Mouse (Mus musculus) spleen, adult 2 months (tissue): ENCODE results near the gene Atp6v0b. TPM values are rescaled to one million over a fixed set of nuclear protein-coding genes. Genes with fewer than 3 reads are reported as not detected.
A peak's percentile ranks its signal among the peaks of the same experiment; 100 is the strongest.

ENCODE experiments used
- DNase-seq, 2 experiments: peaks; one replicate each; pipeline versions ENCODE4 v3.0.0 to v3.0.0-alpha.2; 2012 to 2021; ENCODE audit warnings: low spot score in 2 of 2, low read depth in 1 of 2
- H3K27ac ChIP-seq: fragments of 200-500 bp; 2 replicates; pipeline ENCODE4 v1.5.1; 2012; ENCODE audit warnings: low read length, inconsistent platforms; ENCODE audit not compliant: insufficient read depth
- H3K27me3 ChIP-seq: fragments of 200-500 bp; 2 replicates; pipeline ENCODE4 v1.6.1; 2012; ENCODE audit warnings: mild to moderate bottlenecking, moderate library complexity, low read length, inconsistent platforms; ENCODE audit not compliant: control insufficient read depth, insufficient read depth
- H3K36me3 ChIP-seq: fragments of 200-500 bp; 2 replicates; pipeline ENCODE4 v1.6.1; 2012; ENCODE audit warnings: mild to moderate bottlenecking, low read length, inconsistent platforms; ENCODE audit not compliant: control insufficient read depth, insufficient read depth
- H3K4me1 ChIP-seq: fragments of 200-500 bp; 2 replicates; pipeline ENCODE4 v1.6.1; 2011; ENCODE audit warnings: inconsistent platforms; ENCODE audit not compliant: control insufficient read depth, insufficient read depth, insufficient read length
- H3K4me3 ChIP-seq: fragments of 200-500 bp; 2 replicates; pipeline ENCODE4 v1.5.1; 2011; ENCODE audit warnings: mild to moderate bottlenecking, inconsistent platforms; ENCODE audit not compliant: insufficient read depth, insufficient read length; ENCODE audit errors: extremely low read depth
- CTCF ChIP-seq: fragments of 200-500 bp; IDR thresholded peaks from 2 replicates; pipeline ENCODE4 v1.5.1; 2011; ENCODE audit warnings: mild to moderate bottlenecking, inconsistent platforms; ENCODE audit not compliant: insufficient read depth, insufficient read length, insufficient replicate concordance; ENCODE audit errors: extremely low read depth
- POLR2A ChIP-seq: fragments of 200-500 bp; IDR thresholded peaks from 2 replicates; pipeline ENCODE4 v1.6.1; 2011; ENCODE audit warnings: low read depth, low read length, inconsistent platforms
- WGBS: fragments of 180-500 bp; shearing (Covaris S2); methylation state at CpG from one replicate; pipeline ENCODE4 v1.1.7; 2018; 5-methylcytosine and 5-hydroxymethylcytosine counted together
- polyA plus RNA-seq: library from polyadenylated mRNA; depleted of rRNA; stranded (reverse); fragments of >200 nt; gene quantifications from 2 replicates; pipeline ENCODE4 v1.2.3, GENCODE M21; 2012

The Atp6v0b gene
- polyA plus RNA-seq, 1 experiment = 382 TPM

GRCm38 (mm10) chr4:117896031-117896430, 8.9 kb upstream of the Atp6v0b start:
- no peak overlapping the region for H3K27ac ChIP-seq
- WGBS = 92% methylated on average over 6 of the region's 6 CpGs
- TF ChIP-seq CTCF (no peak), POLR2A (no peak)
- H3K36me3 ChIP-seq = peaks cover 17% of the 10 kb centered on the region
- peaks cover 2% of the 10 kb centered on the region; the same call in 1 of the 2 replicates for H3K4me1 ChIP-seq
- DNase-seq = no peak
- H3K27me3 ChIP-seq = no peaks in the 10 kb centered on the region
- H3K4me3 ChIP-seq = no peak overlapping the region

GRCm38 (mm10) chr4:117895339-117895738, 8.2 kb upstream of the Atp6v0b start:
- 89% methylated on average over 7 of the region's 7 CpGs for WGBS
- TF ChIP-seq CTCF (no peak), POLR2A (no peak)
- Histone ChIP-seq H3K4me1 (peaks cover 5% of the 10 kb centered on the region; the same call in 1 of the 2 replicates), H3K27ac (no peak overlapping the region), H3K36me3 (peaks cover 11% of the 10 kb centered on the region), H3K4me3 (no peak overlapping the region), H3K27me3 (no peaks in the 10 kb centered on the region)
- DNase-seq = no peak

GRCm38 (mm10) chr4:117894601-117895000, 7.5 kb upstream of the Atp6v0b start:
- no peak overlapping the region for H3K27ac ChIP-seq
- H3K36me3 ChIP-seq = peaks cover 9% of the 10 kb centered on the region
- H3K27me3 ChIP-seq = no peaks in the 10 kb centered on the region
- no peak for DNase-seq
- WGBS = 95% methylated on average over 8 of the region's 8 CpGs
- no peak overlapping the region for H3K4me3 ChIP-seq
- TF ChIP-seq POLR2A (no peak), CTCF (no peak)
- peaks cover 5% of the 10 kb centered on the region; the same call in 1 of the 2 replicates for H3K4me1 ChIP-seq

- H3K27me3 ChIP-seq = no peaks in the 10 kb centered on the region
- no peak overlapping the region for H3K4me3 ChIP-seq
- H3K36me3 ChIP-seq = peaks cover 4% of the 10 kb centered on the region; the same call in 1 of the 2 replicates
- DNase-seq = peak in 1 of 2 experiments; percentile 68
- no peak overlapping the region for H3K27ac ChIP-seq
- 29% methylated on average over 9 of the region's 9 CpGs for WGBS
- peaks cover 5% of the 10 kb centered on the region; the same call in 1 of the 2 replicates for H3K4me1 ChIP-seq
- TF ChIP-seq POLR2A = no peak
Observed at GRCm38 (mm10) chr4:117893376-117893775, 6.2 kb upstream of the Atp6v0b start.

- no peak for TF ChIP-seq CTCF
- Histone ChIP-seq H3K27me3 (no peaks in the 10 kb centered on the region), H3K4me3 (peak within 1 kb of the TSS; percentile 73), H3K36me3 (peaks cover 2% of the 10 kb centered on the region; the same call in 1 of the 2 replicates), H3K4me1 (peaks cover 8% of the 10 kb centered on the region; the same call in 1 of the 2 replicates), H3K27ac (no peak within 1 kb of the TSS)
- WGBS = 1% methylated on average over 21 of the region's 21 CpGs
- peak; percentile 70 to 87 for DNase-seq
Observed at GRCm38 (mm10) chr4:117891738-117892161, 4.6 kb upstream of the Atp6v0b start, which contains the start of gene Dph2. Gene Dph2, minus strand, starts transcription at chr4:117892032.

- Histone ChIP-seq H3K4me3 (peak overlapping the region; percentile 73; the same call in 1 of the 2 replicates), H3K4me1 (peaks cover 12% of the 10 kb centered on the region; the same call in 1 of the 2 replicates), H3K27ac (no peak overlapping the region), H3K36me3 (peaks cover 3% of the 10 kb centered on the region; the same call in 1 of the 2 replicates), H3K27me3 (no peaks in the 10 kb centered on the region)
- no peak for TF ChIP-seq CTCF
- no peak for TF ChIP-seq POLR2A
- 93% methylated on average over 8 of the region's 8 CpGs for WGBS
- DNase-seq = no peak
Observed at GRCm38 (mm10) chr4:117890750-117891149, 3.6 kb upstream of the Atp6v0b start.

- DNase-seq = no peak
- H3K36me3 ChIP-seq = peaks cover 4% of the 10 kb centered on the region; the same call in 1 of the 2 replicates
- H3K27ac ChIP-seq = no peak overlapping the region
- WGBS = 93% methylated on average over 14 of the region's 14 CpGs
- no peaks in the 10 kb centered on the region for H3K27me3 ChIP-seq
- no peak for TF ChIP-seq CTCF
- TF ChIP-seq POLR2A = no peak
- no peak overlapping the region for H3K4me3 ChIP-seq
- H3K4me1 ChIP-seq = peaks cover 12% of the 10 kb centered on the region; the same call in 1 of the 2 replicates
Observed at GRCm38 (mm10) chr4:117890031-117890430, 2.9 kb upstream of the Atp6v0b start.
